Comparison of ENCODE assay signal across 26 mouse cellular contexts in the genomic region with DNA sequence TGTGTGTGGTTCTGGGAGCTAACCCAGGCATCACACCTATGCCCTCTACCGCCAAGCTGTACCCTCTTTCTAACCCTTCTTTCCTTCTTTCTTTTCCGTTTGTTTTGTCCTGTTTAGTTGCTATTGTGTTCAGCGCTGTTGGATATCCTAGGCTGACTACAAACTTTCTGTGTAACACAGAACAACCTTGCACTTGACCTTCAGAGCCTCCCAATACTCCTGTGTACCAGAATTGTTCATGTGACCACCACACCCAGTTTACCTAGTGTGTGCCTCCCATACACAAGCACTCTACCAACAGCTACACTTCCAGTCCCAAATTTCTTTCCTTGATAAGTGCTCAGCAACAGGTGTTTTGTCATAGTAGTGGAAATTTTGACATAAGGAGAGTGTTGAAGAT.
"Had no signal": no experiment of that assay in that cellular context is flagged by ENCODE, and none has a peak within 500 bp of the region (broad histone marks: within the 10 kb centered on the region; RNA-seq: fewer than 3 reads in every experiment).

No protein-coding gene starts in this region.

- H3K36me3 ChIP-seq: embryonic facial prominence, embryonic 10.5 days; embryonic facial prominence, embryonic 12.5 days; embryonic facial prominence, embryonic 13.5 days; embryonic facial prominence, embryonic 15.5 days; forebrain, embryonic 10.5 days; forebrain, embryonic 12.5 days; forebrain, embryonic 15.5 days had no signal

- H3K4me2 ChIP-seq: embryonic facial prominence, embryonic 12.5 days; embryonic facial prominence, embryonic 13.5 days; embryonic facial prominence, embryonic 15.5 days; forebrain, embryonic 12.5 days; forebrain, embryonic 13.5 days; forebrain, embryonic 15.5 days had no signal

- ATAC-seq: forebrain, embryonic 13.5 days; forebrain, embryonic 14.5 days; forebrain, embryonic 15.5 days; forebrain, embryonic 16.5 days; forebrain, postnatal 0 days had no signal

- H3K27me3 ChIP-seq: embryonic facial prominence, embryonic 12.5 days; embryonic facial prominence, embryonic 13.5 days; embryonic facial prominence, embryonic 15.5 days; forebrain, embryonic 12.5 days; forebrain, embryonic 13.5 days; forebrain, embryonic 15.5 days had no signal

- H3K9ac ChIP-seq: embryonic facial prominence, embryonic 12.5 days; embryonic facial prominence, embryonic 13.5 days; embryonic facial prominence, embryonic 15.5 days; forebrain, embryonic 12.5 days; forebrain, embryonic 13.5 days; forebrain, embryonic 15.5 days; forebrain, postnatal 0 days had no signal

- H3K27ac ChIP-seq: embryonic facial prominence, embryonic 10.5 days; embryonic facial prominence, embryonic 12.5 days; embryonic facial prominence, embryonic 13.5 days; embryonic facial prominence, embryonic 15.5 days; forebrain, embryonic 10.5 days; forebrain, embryonic 12.5 days; forebrain, embryonic 13.5 days; forebrain, embryonic 15.5 days; gastrocnemius, adult 2 months; heart, adult 2 months had no signal

- H3K4me3 ChIP-seq: embryonic facial prominence, embryonic 10.5 days; embryonic facial prominence, embryonic 12.5 days; embryonic facial prominence, embryonic 13.5 days; embryonic facial prominence, embryonic 15.5 days; erythroblast, embryonic 14.5 days; forebrain, embryonic 10.5 days; forebrain, embryonic 12.5 days; forebrain, embryonic 13.5 days; forebrain, embryonic 15.5 days; gastrocnemius, adult 2 months; heart, adult 2 months had no signal

- DNase-seq: cerebellum, adult 9-10 months; cerebellum, adult 9-11 months; cerebellum, postnatal 10 days; cerebellum, postnatal 14 days; cerebellum, postnatal 25 days; cerebellum, postnatal 36 days; embryo, embryonic 11 days; forebrain, postnatal 0 days; gastrocnemius, adult 2 months; gastrocnemius, postnatal 10 days; gastrocnemius, postnatal 14 days; gastrocnemius, postnatal 25 days; gastrocnemius, postnatal 36 days; heart, adult 18-20 months; heart, adult 2 months had no signal

- H3K4me1 ChIP-seq: embryonic facial prominence, embryonic 10.5 days; embryonic facial prominence, embryonic 13.5 days; embryonic facial prominence, embryonic 15.5 days; forebrain, embryonic 10.5 days; forebrain, embryonic 12.5 days; forebrain, embryonic 13.5 days; forebrain, embryonic 15.5 days had no signal

- H3K9me3 ChIP-seq: embryonic facial prominence, embryonic 10.5 days; embryonic facial prominence, embryonic 12.5 days; embryonic facial prominence, embryonic 13.5 days; embryonic facial prominence, embryonic 15.5 days; forebrain, embryonic 10.5 days; forebrain, embryonic 12.5 days; forebrain, embryonic 13.5 days; forebrain, embryonic 15.5 days had no signal
